Mouse (Mus musculus): ENCODE data around the gene Tmem263. TPM values are rescaled to one million over a fixed set of nuclear protein-coding genes. Genes with fewer than 3 reads are reported as not detected.

The Tmem263 gene
- polyA plus RNA-seq (2016; fragmentation: Nextera tagmentation; extraction: Ambion mirVana) = 62.0 and 62.8 TPM in 2 replicates

DNA sequence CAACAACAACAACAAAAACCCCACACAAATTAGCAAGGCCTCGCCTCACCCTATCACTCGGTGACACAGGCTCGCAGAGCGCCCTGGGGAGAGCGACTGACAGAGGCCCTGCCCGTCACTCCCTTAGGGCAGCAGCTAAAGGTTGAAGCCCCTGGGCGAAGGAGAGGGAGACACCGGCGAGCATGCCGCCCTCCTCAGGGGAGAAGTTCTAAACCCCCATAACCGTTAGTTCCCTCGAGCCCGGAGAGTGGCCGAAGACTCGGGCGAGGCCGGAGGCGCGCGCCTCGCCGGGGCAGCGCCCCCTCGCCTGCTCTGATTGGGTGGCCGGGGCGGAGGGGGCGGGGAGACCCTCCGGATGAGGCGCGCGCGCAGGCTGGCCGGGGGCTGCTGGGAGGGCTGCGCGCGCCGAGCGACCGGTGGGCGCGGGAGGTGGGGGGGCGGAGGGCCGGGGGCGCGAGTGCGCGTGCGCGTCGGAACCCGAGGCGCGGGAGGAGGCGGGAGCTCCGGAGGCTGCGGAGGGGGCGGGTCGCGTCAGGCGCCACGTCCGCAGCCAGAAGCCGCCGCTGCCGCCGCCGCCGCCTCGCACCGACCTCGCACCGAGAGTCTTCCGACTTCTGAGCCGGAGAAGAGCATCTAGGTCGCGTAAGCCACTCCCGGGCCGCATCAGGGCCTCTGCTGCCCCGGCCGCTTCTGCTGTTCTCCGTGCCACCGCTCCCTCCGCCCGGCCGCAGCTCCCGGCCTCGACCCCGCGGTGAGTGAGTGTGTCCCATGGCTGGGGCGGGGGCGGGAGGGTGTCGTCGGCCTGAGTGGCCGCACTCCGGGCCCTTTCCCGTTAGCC lies at the start of gene Tmem263, which contains the start of gene Fhl4:
Gene Tmem263, plus strand, starts transcription at position 381 of the 838 bp plus-strand sequence.
Gene Fhl4, minus strand, starts transcription at position 249 of the 838 bp plus-strand sequence.
- Histone ChIP-seq H3K4me2 (replicated peaks) (peak within 1 kb of the TSS; percentile 86), H3K27me3 (replicated peaks) (no peaks in the 10 kb centered on the region), H3K4me1 (peaks cover 11% of the 10 kb centered on the region), H3K4me3 (peak within 1 kb of the TSS; percentile 94), H3K36me3 (no peaks in the 10 kb centered on the region), H3K9me3 (no peaks in the 10 kb centered on the region), H3K9ac (peak within 1 kb of the TSS; percentile 91), H3K27ac (peak within 1 kb of the TSS; percentile 68; the same call in 1 of the 2 replicates)
- under 1% methylated on average over 88 of the region's 96 CpGs for WGBS
- ATAC-seq (ENCODE audit: low FRiP score, low read depth) = peak; percentile 97

DNA sequence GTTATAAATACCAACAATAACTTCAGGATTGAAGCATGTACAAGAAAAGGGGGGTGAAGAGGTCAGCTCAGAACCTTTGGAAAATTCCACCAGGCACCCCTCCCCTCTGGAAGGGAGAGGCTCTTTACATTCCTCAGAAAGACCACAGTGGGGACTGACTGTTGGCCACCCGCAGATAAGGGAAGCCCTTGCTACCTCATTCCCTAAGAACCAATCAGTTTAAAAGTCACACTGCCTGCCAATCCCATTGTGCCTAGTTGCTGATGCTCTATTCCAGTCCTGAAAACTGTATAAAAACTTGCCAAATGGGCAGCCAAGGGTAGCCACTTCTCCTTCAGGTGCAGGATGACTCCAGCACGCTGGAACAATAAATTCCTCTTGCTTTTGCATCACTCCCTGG lies 47.6 kb upstream of the Tmem263 start:
- no peak overlapping the region for H3K9ac ChIP-seq
- WGBS = 91% methylated on average over 2 of the region's 2 CpGs
- no peak for ATAC-seq (ENCODE audit: low FRiP score, low read depth)
- H3K36me3 ChIP-seq = no peaks in the 10 kb centered on the region
- no peak overlapping the region for H3K4me3 ChIP-seq
- no peak overlapping the region for H3K27ac ChIP-seq
- no peaks in the 10 kb centered on the region for H3K9me3 ChIP-seq
- H3K4me2 ChIP-seq (replicated peaks) = no peak overlapping the region
- H3K27me3 ChIP-seq (replicated peaks) = no peaks in the 10 kb centered on the region
- H3K4me1 ChIP-seq = no peaks in the 10 kb centered on the region

DNA sequence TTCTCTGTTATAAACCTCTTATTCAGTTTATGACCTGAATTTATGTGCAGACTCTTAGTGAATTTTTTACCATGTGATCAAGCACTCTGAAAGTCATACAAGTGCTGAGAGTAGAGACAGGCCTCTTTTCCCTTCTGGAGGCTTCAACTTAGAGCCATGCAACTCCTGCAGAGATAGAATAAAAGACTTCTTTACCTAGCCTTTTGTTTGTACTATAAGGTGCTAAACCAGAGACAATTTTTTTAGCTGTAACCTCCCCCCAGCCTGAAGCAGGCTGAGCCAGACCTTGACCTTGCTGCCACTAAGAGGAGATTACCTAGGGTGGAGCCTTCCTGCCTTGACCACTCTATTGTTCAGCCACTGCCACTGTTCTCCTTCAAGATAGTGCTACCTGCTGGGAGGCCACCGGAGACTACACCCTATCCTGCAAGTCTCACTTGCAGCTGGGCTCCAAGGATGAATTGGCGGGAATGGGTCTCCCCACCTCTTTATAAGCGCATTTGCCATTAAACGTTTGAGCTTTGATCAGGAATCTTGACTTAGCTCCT lies 30.7 kb upstream of the Tmem263 start:
- Histone ChIP-seq H3K9ac (no peak overlapping the region), H3K4me1 (no peaks in the 10 kb centered on the region), H3K27ac (no peak overlapping the region), H3K36me3 (no peaks in the 10 kb centered on the region), H3K27me3 (replicated peaks) (no peaks in the 10 kb centered on the region), H3K4me3 (no peak overlapping the region), H3K9me3 (no peaks in the 10 kb centered on the region), H3K4me2 (replicated peaks) (no peak overlapping the region)
- 51% methylated on average over 4 of the region's 4 CpGs for WGBS
- ATAC-seq (ENCODE audit: low FRiP score, low read depth) = no peak

DNA sequence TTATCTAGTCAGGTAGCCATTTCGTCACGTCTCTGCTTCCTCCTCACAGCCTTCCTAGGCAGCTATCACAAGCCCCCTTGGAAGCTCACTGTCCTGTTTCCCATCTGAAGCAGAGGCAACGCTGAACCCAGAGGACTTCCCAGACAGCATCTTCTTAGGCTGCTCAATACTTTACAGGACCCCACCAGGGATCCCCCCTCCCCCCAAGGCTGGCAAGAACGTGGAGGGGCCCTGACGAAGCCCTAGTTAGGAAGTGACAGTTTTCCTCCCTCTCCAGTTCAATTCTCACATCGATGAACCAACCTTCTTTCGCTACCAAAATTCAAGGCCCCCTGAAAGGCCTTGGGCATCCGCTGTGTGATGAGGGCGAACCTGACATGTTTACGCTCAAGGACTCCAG lies 586 bp upstream of the Tmem263 start:
- WGBS = 2% methylated on average over 10 of the region's 10 CpGs
- Histone ChIP-seq H3K36me3 (no peaks in the 10 kb centered on the region), H3K4me3 (peak overlapping the region; percentile 94), H3K4me2 (replicated peaks) (peak overlapping the region; percentile 86), H3K4me1 (peaks cover 11% of the 10 kb centered on the region), H3K27ac (peak overlapping the region; percentile 68; the same call in 1 of the 2 replicates), H3K27me3 (replicated peaks) (no peaks in the 10 kb centered on the region), H3K9ac (peak overlapping the region; percentile 91), H3K9me3 (no peaks in the 10 kb centered on the region)
- ATAC-seq (ENCODE audit: low FRiP score, low read depth) = peak; percentile 27; the same call in 1 of the 2 replicates

DNA sequence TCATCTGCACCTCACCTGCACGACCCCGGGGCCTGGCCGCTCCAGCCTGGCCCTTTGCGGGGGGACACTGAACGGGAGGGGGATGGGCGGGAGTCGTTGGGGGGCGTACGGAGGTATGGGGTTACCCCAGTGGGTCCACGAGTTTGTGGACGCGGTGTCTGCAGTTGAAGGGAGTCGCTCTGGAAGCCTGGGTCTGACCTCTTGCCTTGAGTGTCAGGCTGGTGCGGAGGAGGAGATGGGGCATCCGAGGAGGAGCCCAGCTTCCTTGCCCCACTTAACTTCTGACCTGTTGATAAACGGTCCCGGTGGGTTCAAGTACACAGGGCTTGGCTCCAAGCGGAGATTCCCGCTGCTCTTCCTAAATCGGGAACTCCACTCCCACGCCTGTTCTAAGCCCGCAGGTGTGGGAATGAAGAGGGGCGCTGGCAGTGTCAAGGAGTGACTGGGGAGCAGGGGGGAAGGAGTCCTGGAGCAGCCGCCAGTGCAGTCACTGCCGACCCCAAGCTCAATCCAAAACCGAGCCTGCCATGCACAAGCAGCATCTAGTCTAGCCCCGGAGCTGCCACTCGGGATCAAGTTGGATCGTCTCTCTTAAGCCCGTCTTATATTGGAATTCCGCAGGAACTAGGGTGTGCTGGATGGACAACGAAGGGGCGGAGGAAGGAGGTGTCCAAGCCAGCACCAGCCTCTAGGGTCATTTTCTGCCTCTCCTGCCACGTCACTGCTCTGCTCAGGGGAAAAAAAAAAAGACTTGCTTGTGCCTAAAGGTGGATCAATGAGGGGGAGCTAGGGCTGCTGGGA lies 858 bp downstream of the Tmem263 start:
- peak overlapping the region; percentile 57; the same call in 1 of the 2 replicates for H3K27ac ChIP-seq
- peaks cover 11% of the 10 kb centered on the region for H3K4me1 ChIP-seq
- H3K4me2 ChIP-seq (replicated peaks) = peak overlapping the region; percentile 86
- H3K9me3 ChIP-seq = no peaks in the 10 kb centered on the region
- peak overlapping the region; percentile 94 for H3K4me3 ChIP-seq
- WGBS = under 1% methylated on average over 34 of the region's 34 CpGs
- peak overlapping the region; percentile 91 for H3K9ac ChIP-seq
- no peaks in the 10 kb centered on the region for H3K36me3 ChIP-seq
- ATAC-seq (ENCODE audit: low FRiP score, low read depth) = peak; percentile 8
- no peaks in the 10 kb centered on the region for H3K27me3 ChIP-seq (replicated peaks)

DNA sequence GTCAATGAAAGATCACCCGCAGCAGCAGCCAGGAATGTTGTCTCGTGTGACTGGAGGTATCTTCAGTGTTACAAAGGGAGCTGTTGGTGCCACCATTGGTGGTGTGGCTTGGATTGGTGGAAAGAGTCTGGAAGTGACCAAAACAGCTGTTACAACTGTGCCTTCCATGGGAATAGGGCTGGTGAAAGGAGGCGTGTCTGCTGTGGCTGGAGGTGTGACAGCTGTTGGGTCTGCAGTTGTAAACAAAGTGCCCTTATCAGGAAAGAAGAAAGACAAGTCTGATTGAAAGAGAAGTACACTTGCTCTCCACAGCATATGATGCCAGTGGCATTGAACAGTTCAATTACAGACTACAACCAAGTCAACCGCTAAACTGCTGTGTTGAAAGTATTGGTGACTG lies 12.0 kb downstream of the Tmem263 start:
- Histone ChIP-seq H3K27ac (no peak overlapping the region), H3K36me3 (peaks cover 21% of the 10 kb centered on the region), H3K4me3 (no peak overlapping the region), H3K27me3 (replicated peaks) (no peaks in the 10 kb centered on the region), H3K4me1 (no peaks in the 10 kb centered on the region), H3K4me2 (replicated peaks) (no peak overlapping the region), H3K9me3 (no peaks in the 10 kb centered on the region), H3K9ac (no peak overlapping the region)
- WGBS = 90% methylated on average over 4 of the region's 4 CpGs
- no peak for ATAC-seq (ENCODE audit: low FRiP score, low read depth)

DNA sequence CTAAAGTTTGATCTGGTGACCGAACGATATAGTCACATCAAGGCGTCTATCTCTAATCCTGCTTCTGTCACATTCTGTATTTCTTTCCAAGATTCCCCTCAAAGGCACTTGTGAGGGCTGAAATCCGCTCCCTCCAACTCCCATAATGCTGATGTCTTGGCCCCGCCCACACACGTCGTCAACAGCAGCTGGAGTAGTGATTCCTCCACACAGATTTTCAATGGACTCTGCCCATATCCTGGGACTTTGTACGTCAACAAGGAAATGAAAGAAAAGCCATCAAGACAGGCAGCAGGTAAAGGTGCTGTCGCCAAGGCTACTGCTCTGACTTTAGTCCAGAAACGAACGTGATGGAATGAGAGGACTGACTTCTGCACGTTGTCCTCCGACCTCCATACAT lies 22.8 kb downstream of the Tmem263 start:
- 87% methylated on average over 13 of the region's 13 CpGs for WGBS
- H3K9ac ChIP-seq = no peak overlapping the region
- H3K27ac ChIP-seq = no peak overlapping the region
- no peak overlapping the region for H3K4me2 ChIP-seq (replicated peaks)
- H3K27me3 ChIP-seq (replicated peaks) = no peaks in the 10 kb centered on the region
- H3K9me3 ChIP-seq = no peaks in the 10 kb centered on the region
- peaks cover 10% of the 10 kb centered on the region for H3K4me1 ChIP-seq
- ATAC-seq (ENCODE audit: low FRiP score, low read depth) = no peak
- no peak overlapping the region for H3K4me3 ChIP-seq
- peaks cover 37% of the 10 kb centered on the region for H3K36me3 ChIP-seq

DNA sequence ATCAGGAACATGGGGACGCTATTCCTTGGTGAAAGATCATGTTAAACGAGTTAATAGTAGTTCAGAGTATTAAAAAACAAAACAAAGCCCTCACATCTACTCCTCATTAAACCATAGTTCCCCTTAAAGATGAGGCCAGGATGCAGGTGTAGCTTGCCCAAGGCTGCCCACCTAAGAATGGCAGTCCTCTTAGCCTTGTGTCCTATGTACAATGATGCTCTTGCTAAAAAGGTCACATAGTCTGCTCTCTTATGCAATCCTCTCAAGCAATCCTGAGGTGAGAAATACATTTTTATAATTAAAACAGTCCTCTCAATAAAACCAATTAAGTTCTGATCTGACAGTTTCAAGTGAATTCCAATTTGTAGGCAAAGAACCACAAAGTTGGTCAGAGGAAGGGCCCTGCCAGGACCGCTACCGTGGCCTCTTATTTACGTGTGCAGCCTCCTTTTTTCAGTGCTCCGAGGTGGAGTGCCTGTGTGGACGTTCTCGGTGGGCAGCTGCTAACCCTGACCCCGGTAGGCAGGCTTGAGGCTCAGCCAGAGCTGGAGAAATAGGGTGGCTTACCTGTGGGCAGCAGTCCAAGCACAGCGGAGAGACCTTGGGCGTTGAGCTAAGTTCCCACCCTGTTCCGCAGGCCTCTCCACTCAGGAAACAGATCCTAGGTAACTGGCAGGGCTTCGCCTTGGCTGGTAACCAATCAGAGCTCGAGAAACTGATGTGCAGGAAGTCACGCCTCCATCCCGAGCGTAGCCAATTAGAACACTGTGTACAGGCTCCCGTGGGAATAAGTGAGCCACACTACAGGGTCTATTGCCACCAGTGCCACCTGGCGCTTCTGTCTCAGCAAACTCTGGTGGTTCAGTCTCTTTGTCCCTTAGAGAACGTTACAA lies 25.2 kb downstream of the Tmem263 start, which contains the start of gene Mterf2:
Gene Mterf2, minus strand, starts transcription at position 633 of the 893 bp plus-strand sequence.
- peaks cover 10% of the 10 kb centered on the region for H3K4me1 ChIP-seq
- H3K9me3 ChIP-seq = no peaks in the 10 kb centered on the region
- peak within 1 kb of the TSS; percentile 70 for H3K9ac ChIP-seq
- no peaks in the 10 kb centered on the region for H3K27me3 ChIP-seq (replicated peaks)
- peak; percentile 100 for ATAC-seq (ENCODE audit: low FRiP score, low read depth)
- H3K4me3 ChIP-seq = peak within 1 kb of the TSS; percentile 58
- no peak within 1 kb of the TSS for H3K27ac ChIP-seq
- peaks cover 20% of the 10 kb centered on the region for H3K36me3 ChIP-seq
- H3K4me2 ChIP-seq (replicated peaks) = peak within 1 kb of the TSS; percentile 74
- 9% methylated on average over 20 of the region's 20 CpGs for WGBS

DNA sequence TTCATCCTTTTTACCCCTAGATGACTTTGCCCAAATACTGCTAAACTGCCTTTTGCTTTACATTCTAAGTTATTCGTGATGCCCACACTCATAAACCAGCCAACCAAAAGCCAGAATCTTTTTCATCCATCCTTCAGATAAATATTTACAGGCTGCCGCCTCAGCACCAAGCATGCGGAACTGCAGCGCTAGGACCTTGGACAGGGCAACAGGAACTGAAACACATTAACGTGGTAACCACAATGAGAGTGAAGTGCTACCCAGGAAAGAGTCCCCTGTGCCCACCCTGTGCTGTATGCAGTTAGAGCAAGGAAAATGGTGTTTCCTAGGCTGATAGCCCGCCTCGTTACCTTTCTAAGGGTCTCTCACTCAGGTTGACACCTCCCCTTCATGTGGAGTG lies 26.0 kb downstream of the Tmem263 start:
- Histone ChIP-seq H3K36me3 (peaks cover 14% of the 10 kb centered on the region), H3K27me3 (replicated peaks) (no peaks in the 10 kb centered on the region), H3K4me2 (replicated peaks) (peak overlapping the region; percentile 74), H3K27ac (no peak overlapping the region), H3K9me3 (no peaks in the 10 kb centered on the region), H3K4me1 (peaks cover 10% of the 10 kb centered on the region), H3K9ac (no peak overlapping the region), H3K4me3 (peak overlapping the region; percentile 58; the same call in 1 of the 2 replicates)
- 24% methylated on average over 7 of the region's 7 CpGs for WGBS
- ATAC-seq (ENCODE audit: low FRiP score, low read depth) = peak; percentile 49

DNA sequence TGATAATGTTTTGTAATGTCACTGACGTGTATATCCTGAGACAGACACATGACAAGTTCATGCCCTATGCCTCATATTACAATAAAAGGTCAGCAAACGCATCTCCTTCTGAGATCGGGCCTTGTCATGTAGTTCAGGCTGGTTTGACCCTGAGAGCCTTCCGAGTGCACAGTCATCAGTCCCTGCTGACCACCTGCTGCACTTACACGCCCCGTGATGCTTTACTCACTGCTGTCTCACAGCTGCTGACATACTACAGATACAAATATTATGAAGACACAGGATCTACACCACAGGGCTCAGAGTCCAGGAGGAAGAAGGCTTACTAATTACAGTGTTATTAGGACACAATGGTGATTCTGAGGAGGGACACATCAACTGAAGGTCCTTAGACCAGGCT lies 34.1 kb downstream of the Tmem263 start:
- Histone ChIP-seq H3K4me3 (no peak overlapping the region), H3K27ac (no peak overlapping the region), H3K4me1 (no peaks in the 10 kb centered on the region), H3K36me3 (peaks cover 7% of the 10 kb centered on the region), H3K27me3 (replicated peaks) (no peaks in the 10 kb centered on the region), H3K4me2 (replicated peaks) (no peak overlapping the region), H3K9ac (no peak overlapping the region), H3K9me3 (no peaks in the 10 kb centered on the region)
- 89% methylated on average over 6 of the region's 6 CpGs for WGBS
- no peak for ATAC-seq (ENCODE audit: low FRiP score, low read depth)

DNA sequence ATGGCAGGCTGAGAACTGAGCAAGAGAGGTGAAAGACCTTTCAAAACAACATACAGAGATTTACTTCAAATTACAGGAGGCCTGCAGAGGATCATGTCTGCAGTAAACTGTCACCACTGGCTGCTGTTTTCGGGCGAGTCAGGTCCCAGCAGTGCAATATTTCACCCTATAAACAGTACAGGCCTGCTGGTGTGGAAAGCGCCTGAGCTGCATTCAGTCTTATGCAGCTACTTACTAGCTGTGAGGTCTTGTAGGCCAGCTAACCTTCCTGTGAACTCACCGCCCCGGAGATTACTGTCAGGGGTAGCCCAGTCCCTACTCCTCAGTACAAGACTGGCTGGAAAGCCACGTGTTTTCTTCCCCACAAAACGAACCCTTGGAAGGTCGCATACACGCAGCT lies 39.0 kb downstream of the Tmem263 start:
- H3K27me3 ChIP-seq (replicated peaks) = no peaks in the 10 kb centered on the region
- H3K27ac ChIP-seq = no peak overlapping the region
- no peak overlapping the region for H3K9ac ChIP-seq
- H3K9me3 ChIP-seq = no peaks in the 10 kb centered on the region
- no peaks in the 10 kb centered on the region for H3K4me1 ChIP-seq
- H3K36me3 ChIP-seq = peaks cover 24% of the 10 kb centered on the region
- 80% methylated on average over 9 of the region's 9 CpGs for WGBS
- no peak overlapping the region for H3K4me2 ChIP-seq (replicated peaks)
- H3K4me3 ChIP-seq = no peak overlapping the region
- ATAC-seq (ENCODE audit: low FRiP score, low read depth) = no peak

All from neural tube, embryonic 12.5 days (tissue).